Mouse (Mus musculus): ENCODE data around the gene H1fx. TPM values are rescaled to one million over a fixed set of nuclear protein-coding genes. Genes with fewer than 3 reads are reported as not detected.
"Not testable (repeated sequence)": the region's sequence is repeated elsewhere in the genome, so short reads cannot be mapped to it uniquely, and the experiment has no call there.

The H1fx gene
- polyA plus RNA-seq, 1 experiment, result 84.3 TPM

DNA sequence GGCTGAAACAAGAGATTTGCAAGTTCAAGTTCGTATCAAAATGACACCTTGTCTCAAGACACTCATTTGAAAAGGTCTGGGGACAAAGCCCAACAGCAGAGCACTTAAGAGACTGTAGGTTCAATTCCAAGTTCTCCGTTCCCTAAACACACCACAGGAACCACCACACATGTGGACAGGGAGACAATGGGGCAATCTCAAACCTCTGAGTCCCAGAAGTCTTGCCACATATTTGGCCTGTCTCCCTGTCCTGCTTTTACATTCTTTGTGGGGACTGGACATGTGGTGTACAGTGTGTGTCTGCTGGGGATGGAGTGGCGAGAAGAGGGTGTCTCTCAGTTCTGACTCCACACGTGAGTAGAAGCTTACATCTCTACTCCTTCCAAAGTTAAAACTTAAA, 27.8 kb upstream of the H1fx start:
- H3ac ChIP-seq (ENCODE audit: control insufficient read depth, insufficient read length), result no peak overlapping the region
- TF ChIP-seq REST (IDR thresholded peaks at IDR 0.05; ENCODE audit: insufficient read depth, insufficient read length) (no peak), TCF12 (IDR thresholded peaks at IDR 0.05; ENCODE audit: insufficient read depth, poor library complexity, severe bottlenecking) (no peak)
- peaks cover 44% of the 10 kb centered on the region for H3K36me3 ChIP-seq (ENCODE audit: control insufficient read depth, insufficient read depth)

DNA sequence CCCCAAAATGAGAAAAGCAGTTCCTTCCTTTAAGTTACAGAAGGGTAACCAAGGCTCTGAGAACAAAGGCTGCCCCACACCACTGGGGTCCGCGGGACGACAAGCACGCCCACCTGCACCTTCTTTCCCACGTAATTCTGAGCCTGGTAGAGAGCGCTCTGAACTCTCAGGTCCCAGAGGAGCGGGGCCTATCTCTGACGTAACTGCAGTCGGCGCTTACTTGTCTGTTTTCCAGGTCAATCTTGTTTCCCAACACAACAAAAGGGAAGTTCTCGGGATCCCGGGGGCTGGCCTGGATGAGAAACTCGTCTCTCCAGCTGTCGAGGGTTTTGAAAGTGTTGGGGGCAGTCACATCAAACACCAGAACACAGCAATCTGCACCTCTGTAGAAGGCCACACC, 23.3 kb upstream of the H1fx start:
- H3K79me2 ChIP-seq (ENCODE audit: control insufficient read depth, insufficient read depth); H3K4me3 ChIP-seq: not testable (repeated sequence)

More for the DNA sequence above, 27.8 kb upstream of the H1fx start:
- H3K27me3 ChIP-seq (ENCODE audit: control insufficient read depth, insufficient read depth, insufficient read length), result no peaks in the 10 kb centered on the region
- H3K4me2 ChIP-seq (ENCODE audit: low read depth), result no peak overlapping the region
- H3K79me2 ChIP-seq (ENCODE audit: control insufficient read depth, insufficient read depth), result peaks cover 10% of the 10 kb centered on the region
- no peak overlapping the region for H3K4me3 ChIP-seq

GRCm38 (mm10) chr6:88003439-88003838, 22.0 kb upstream of the H1fx start:
- TF ChIP-seq REST (IDR thresholded peaks at IDR 0.05; ENCODE audit: insufficient read depth, insufficient read length) (no peak), SRF (IDR thresholded peaks at IDR 0.05; ENCODE audit: control insufficient read depth, insufficient read length, low read depth) (no peak), POLR2AphosphoS2 (IDR thresholded peaks at IDR 0.05; ENCODE audit: insufficient read length, low read depth) (no peak), E2F4 (IDR thresholded peaks at IDR 0.05; ENCODE audit: insufficient read depth) (no peak), TCF12 (IDR thresholded peaks at IDR 0.05; ENCODE audit: insufficient read depth, poor library complexity, severe bottlenecking) (no peak), TCF3 (IDR thresholded peaks at IDR 0.05; ENCODE audit: insufficient read length, low read depth) (no peak), CEBPB (IDR thresholded peaks at IDR 0.05; ENCODE audit: insufficient read depth, poor library complexity, severe bottlenecking) (no peak), MAX (IDR thresholded peaks at IDR 0.05; ENCODE audit: low read depth) (no peak), MYOD1 (IDR thresholded peaks at IDR 0.05; ENCODE audit: control insufficient read depth in 1 of 3, insufficient read length in 2 of 3, low read depth in 2 of 3) (no peak), MYOG (IDR thresholded peaks at IDR 0.05; ENCODE audit: control insufficient read depth in 1 of 3, insufficient read depth in 1 of 3, insufficient read length in 2 of 3, low read depth in 2 of 3) (no peak)
- no peak overlapping the region for H3ac ChIP-seq (ENCODE audit: control insufficient read depth, insufficient read length)
- no peak overlapping the region for H3K4me3 ChIP-seq
- no peaks in the 10 kb centered on the region for H3K79me2 ChIP-seq (ENCODE audit: control insufficient read depth, insufficient read depth)
- peaks cover 46% of the 10 kb centered on the region for H3K36me3 ChIP-seq (ENCODE audit: control insufficient read depth, insufficient read depth)
- H3K27me3 ChIP-seq (ENCODE audit: control insufficient read depth, insufficient read depth, insufficient read length), result no peaks in the 10 kb centered on the region
- no peak overlapping the region for H3K4me2 ChIP-seq (ENCODE audit: low read depth)

More for the DNA sequence above, 23.3 kb upstream of the H1fx start:
- not testable (repeated sequence) for H3K27me3 ChIP-seq (ENCODE audit: control insufficient read depth, insufficient read depth, insufficient read length); H3K4me2 ChIP-seq (ENCODE audit: low read depth); H3ac ChIP-seq (ENCODE audit: control insufficient read depth, insufficient read length)
- H3K36me3 ChIP-seq (ENCODE audit: control insufficient read depth, insufficient read depth), result peaks cover 54% of the 10 kb centered on the region

GRCm38 (mm10) chr6:87998358-87998757, 16.9 kb upstream of the H1fx start:
- Histone ChIP-seq H3ac (ENCODE audit: control insufficient read depth, insufficient read length) (no peak overlapping the region), H3K79me2 (ENCODE audit: control insufficient read depth, insufficient read depth) (no peaks in the 10 kb centered on the region), H3K27me3 (ENCODE audit: control insufficient read depth, insufficient read depth, insufficient read length) (no peaks in the 10 kb centered on the region), H3K4me2 (ENCODE audit: low read depth) (no peak overlapping the region), H3K4me3 (no peak overlapping the region), H3K36me3 (ENCODE audit: control insufficient read depth, insufficient read depth) (peaks cover 28% of the 10 kb centered on the region)
- no peak for TF ChIP-seq USF1 (IDR thresholded peaks at IDR 0.05; ENCODE audit: low read depth)
- TF ChIP-seq MAX (IDR thresholded peaks at IDR 0.05; ENCODE audit: low read depth), result no peak
- TF ChIP-seq POLR2AphosphoS2 (IDR thresholded peaks at IDR 0.05; ENCODE audit: insufficient read length, low read depth), result no peak
- TF ChIP-seq CEBPB (IDR thresholded peaks at IDR 0.05; ENCODE audit: insufficient read depth, poor library complexity, severe bottlenecking), result no peak
- no peak for TF ChIP-seq E2F4 (IDR thresholded peaks at IDR 0.05; ENCODE audit: insufficient read depth)
- no peak for TF ChIP-seq SRF (IDR thresholded peaks at IDR 0.05; ENCODE audit: control insufficient read depth, insufficient read length, low read depth)
- no peak for TF ChIP-seq TCF12 (IDR thresholded peaks at IDR 0.05; ENCODE audit: insufficient read depth, poor library complexity, severe bottlenecking)

- peaks cover 22% of the 10 kb centered on the region for H3K36me3 ChIP-seq (ENCODE audit: control insufficient read depth, insufficient read depth)
- TF ChIP-seq USF1 (IDR thresholded peaks at IDR 0.05; ENCODE audit: low read depth), result peak; percentile 47
- no peak for TF ChIP-seq E2F4 (IDR thresholded peaks at IDR 0.05; ENCODE audit: insufficient read depth)
These were observed 16.3 kb upstream of the H1fx start for GRCm38 (mm10) chr6:87997706-87998265.

GRCm38 (mm10) chr6:87996606-87997005, 15.2 kb upstream of the H1fx start:
- peaks cover 10% of the 10 kb centered on the region for H3K36me3 ChIP-seq (ENCODE audit: control insufficient read depth, insufficient read depth)
- H3K4me2 ChIP-seq (ENCODE audit: low read depth), result no peak overlapping the region
- no peaks in the 10 kb centered on the region for H3K27me3 ChIP-seq (ENCODE audit: control insufficient read depth, insufficient read depth, insufficient read length)
- peak; percentile 27 for TF ChIP-seq POLR2A (IDR thresholded peaks at IDR 0.05; ENCODE audit: insufficient read length, low read depth)
- TF ChIP-seq USF1 (IDR thresholded peaks at IDR 0.05; ENCODE audit: low read depth), result no peak
- TF ChIP-seq SRF (IDR thresholded peaks at IDR 0.05; ENCODE audit: control insufficient read depth, insufficient read length, low read depth), result no peak
- no peak for TF ChIP-seq E2F4 (IDR thresholded peaks at IDR 0.05; ENCODE audit: insufficient read depth)
- TF ChIP-seq POLR2AphosphoS2 (IDR thresholded peaks at IDR 0.05; ENCODE audit: insufficient read length, low read depth), result peak; percentile 88
- no peak for TF ChIP-seq MYOG (IDR thresholded peaks at IDR 0.05; ENCODE audit: control insufficient read depth in 1 of 3, insufficient read depth in 1 of 3, insufficient read length in 2 of 3, low read depth in 2 of 3)
- no peak for TF ChIP-seq TCF3 (IDR thresholded peaks at IDR 0.05; ENCODE audit: insufficient read length, low read depth)
- H3ac ChIP-seq (ENCODE audit: control insufficient read depth, insufficient read length), result no peak overlapping the region
- H3K4me3 ChIP-seq, result no peak overlapping the region
- no peaks in the 10 kb centered on the region for H3K79me2 ChIP-seq (ENCODE audit: control insufficient read depth, insufficient read depth)

More at GRCm38 (mm10) chr6:87997706-87998265, 16.3 kb upstream of the H1fx start:
- Histone ChIP-seq H3ac (ENCODE audit: control insufficient read depth, insufficient read length) (no peak overlapping the region), H3K4me2 (ENCODE audit: low read depth) (no peak overlapping the region), H3K4me3 (no peak overlapping the region), H3K79me2 (ENCODE audit: control insufficient read depth, insufficient read depth) (no peaks in the 10 kb centered on the region), H3K27me3 (ENCODE audit: control insufficient read depth, insufficient read depth, insufficient read length) (no peaks in the 10 kb centered on the region)
